ENCODE assay signal across 8 mouse cellular contexts in the genomic region with DNA sequence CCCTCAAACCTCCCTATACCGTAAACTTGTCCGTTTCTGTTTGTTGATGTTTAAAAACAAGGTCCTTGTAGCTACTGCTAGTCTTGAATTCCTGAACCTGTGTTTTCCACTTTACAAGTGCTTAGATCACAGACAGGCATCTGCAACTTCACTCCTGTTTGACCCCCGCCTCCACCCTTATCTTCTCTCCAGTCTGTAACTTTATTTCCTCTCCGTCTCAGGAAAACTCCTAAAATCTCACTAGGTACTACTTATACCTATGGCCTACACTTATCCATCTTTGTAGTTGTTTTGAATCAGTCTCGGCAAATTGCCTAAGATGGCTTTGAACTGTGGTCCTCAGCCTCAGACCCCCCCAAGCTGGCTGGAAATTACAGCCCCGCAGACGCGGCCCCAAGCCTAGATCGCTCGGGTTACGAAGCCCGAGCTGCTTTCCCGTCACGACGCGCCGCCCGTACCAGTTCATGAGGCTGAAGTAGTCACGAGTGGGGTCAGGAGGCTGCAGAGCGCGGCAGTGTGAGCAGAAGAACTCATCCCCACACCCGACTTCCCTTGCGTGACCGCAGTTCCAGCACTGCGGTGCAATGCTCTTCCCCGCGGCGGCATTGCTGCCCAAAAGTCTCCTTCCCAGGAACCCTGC. TPM values are rescaled to one million over a fixed set of nuclear protein-coding genes. Genes with fewer than 3 reads are reported as not detected.
DNase-seq lines count a peak whose midpoint lies in the region; ATAC-seq and TF ChIP-seq lines count a peak whose summit lies in the region.

No protein-coding gene starts in this region.

- peak overlapping the region; percentile 83 for H3K4me2 ChIP-seq in forebrain, embryonic 13.5 days
- H3K4me2 ChIP-seq in liver, embryonic 13.5 days, result peak overlapping the region; percentile 71

- peak; percentile 23 for DNase-seq in embryo, embryonic 10.5 days (ENCODE audit: low spot score)
- no peak for DNase-seq in embryo, embryonic 9.5 days (ENCODE audit: extremely low spot score)
- peak; percentile 60 for DNase-seq in liver, embryonic 13.5 days
- no peak for DNase-seq in urinary bladder, adult 18-20 months (ENCODE audit: low spot score in 2 of 2)
- DNase-seq in cerebellum, adult 9-10 months, result no peak

- no peaks in the 10 kb centered on the region for H3K27me3 ChIP-seq in E14TG2a.4 (ENCODE audit: insufficient read depth, low read length)
- no peaks in the 10 kb centered on the region for H3K27me3 ChIP-seq in forebrain, embryonic 13.5 days
- H3K27me3 ChIP-seq in liver, embryonic 13.5 days, result no peaks in the 10 kb centered on the region

- peak overlapping the region; percentile 66; the same call in 1 of the 2 replicates for H3K27ac ChIP-seq in forebrain, embryonic 13.5 days
- H3K27ac ChIP-seq in liver, embryonic 13.5 days, result peak overlapping the region; percentile 99

- H3K4me1 ChIP-seq in E14TG2a.4 (replicated peaks; ENCODE audit: low read depth, low read length), result peaks cover 40% of the 10 kb centered on the region
- H3K4me1 ChIP-seq in forebrain, embryonic 13.5 days, result peaks cover 21% of the 10 kb centered on the region
- peaks cover 79% of the 10 kb centered on the region for H3K4me1 ChIP-seq in liver, embryonic 13.5 days (replicated peaks)

- H3K36me3 ChIP-seq in E14TG2a.4 (ENCODE audit: insufficient read depth, low read length), result peaks cover 34% of the 10 kb centered on the region
- peaks cover 14% of the 10 kb centered on the region; the same call in 1 of the 2 replicates for H3K36me3 ChIP-seq in forebrain, embryonic 13.5 days (ENCODE audit: poor library complexity, severe bottlenecking)
- peaks cover 41% of the 10 kb centered on the region for H3K36me3 ChIP-seq in liver, embryonic 13.5 days

- no peaks in the 10 kb centered on the region for H3K9me3 ChIP-seq in E14TG2a.4 (ENCODE audit: low read length)
- no peaks in the 10 kb centered on the region; the same call in 1 of the 2 replicates for H3K9me3 ChIP-seq in forebrain, embryonic 13.5 days (replicated peaks)
- no peaks in the 10 kb centered on the region for H3K9me3 ChIP-seq in liver, embryonic 13.5 days (replicated peaks)

- H3K9ac ChIP-seq in forebrain, embryonic 13.5 days, result peak overlapping the region; percentile 78
- H3K9ac ChIP-seq in liver, embryonic 13.5 days, result peak overlapping the region; percentile 97

- H3K4me3 ChIP-seq in E14TG2a.4 (replicated peaks; ENCODE audit: low read length), result peak overlapping the region; percentile 90
- peak overlapping the region; percentile 62 for H3K4me3 ChIP-seq in forebrain, embryonic 13.5 days
- peak overlapping the region; percentile 82 for H3K4me3 ChIP-seq in liver, embryonic 13.5 days (replicated peaks)

- 8% methylated on average over 28 of the region's 28 CpGs for WGBS in forebrain, embryonic 13.5 days
- 3% methylated on average over 28 of the region's 28 CpGs for WGBS in liver, embryonic 13.5 days (ENCODE audit: insufficient replicate concordance)

- TF ChIP-seq CTCF in E14TG2a.4 (conservative IDR thresholded peaks at IDR 0.05; ENCODE audit: low read length), result no peak

- ATAC-seq in forebrain, embryonic 13.5 days, result no peak; the same call in 1 of the 2 replicates
- peak; percentile 21 for ATAC-seq in liver, embryonic 13.5 days (ENCODE audit: low read depth)
- ATAC-seq in cerebellum, adult (ENCODE audit: insufficient number of reproducible peaks, low FRiP score, low TSS enrichment), result no peak; the same call in 1 of the 2 replicates

RNA-seq across cellular contexts. Expression of a gene that starts 0.4 kb away (rescaled TPM):
- polyA plus RNA-seq in forebrain, embryonic 13.5 days (2015; fragmentation: Nextera tagmentation; extraction: Ambion mirVana), result 15.6 and 16.9 TPM in 2 replicates
- polyA plus RNA-seq in liver, embryonic 13.5 days (2015; fragmentation: Nextera tagmentation; extraction: Ambion mirVana), result 61.8 and 62.4 TPM in 2 replicates

RNA-seq across cellular contexts. Expression of a gene that starts 0.6 kb away (rescaled TPM):
- 25.9 and 28.9 TPM in 2 replicates for polyA plus RNA-seq in forebrain, embryonic 13.5 days (2015; fragmentation: Nextera tagmentation; extraction: Ambion mirVana)
- 40.2 and 42.0 TPM in 2 replicates for polyA plus RNA-seq in liver, embryonic 13.5 days (2015; fragmentation: Nextera tagmentation; extraction: Ambion mirVana)

RNA-seq across cellular contexts. Expression of a gene that starts 29.3 kb away (rescaled TPM):
- polyA plus RNA-seq in forebrain, embryonic 13.5 days (2015; fragmentation: Nextera tagmentation; extraction: Ambion mirVana), result 32.4 and 38.2 TPM in 2 replicates
- polyA plus RNA-seq in liver, embryonic 13.5 days (2015; fragmentation: Nextera tagmentation; extraction: Ambion mirVana), result 6.6 and 7.6 TPM in 2 replicates

RNA-seq across cellular contexts. Expression of a gene that starts 40.4 kb away (rescaled TPM):
- 22.8 and 23.2 TPM in 2 replicates for polyA plus RNA-seq in forebrain, embryonic 13.5 days (2015; fragmentation: Nextera tagmentation; extraction: Ambion mirVana)
- polyA plus RNA-seq in liver, embryonic 13.5 days (2015; fragmentation: Nextera tagmentation; extraction: Ambion mirVana), result 0.95 and 1.1 TPM in 2 replicates

RNA-seq across cellular contexts. Expression of a gene that starts 58.7 kb away (rescaled TPM):
- 27.3 and 27.7 TPM in 2 replicates for polyA plus RNA-seq in forebrain, embryonic 13.5 days (2015; fragmentation: Nextera tagmentation; extraction: Ambion mirVana)
- polyA plus RNA-seq in liver, embryonic 13.5 days (2015; fragmentation: Nextera tagmentation; extraction: Ambion mirVana), result 39.6 and 39.8 TPM in 2 replicates

Comparison
In these comparisons a context has a peak if more than half of its experiments do, and no peak if none do; other contexts are left out.
1. DNase-seq: peak in embryo, embryonic 10.5 days (single experiment) and liver, embryonic 13.5 days (single experiment); none in embryo, embryonic 9.5 days (single experiment), urinary bladder, adult 18-20 months (0 of 2) and cerebellum, adult 9-10 months (single experiment).
2. Peak in every context shown above with its lines, with median percentiles within 50 percentile points of each other: H3K4me3 ChIP-seq.